Mouse (Mus musculus) spleen, adult 18-20 months (tissue): ENCODE measurements around the gene Mepce.

Experiments used
- DNase-seq, 2 experiments: peaks; one replicate each; pipeline ENCODE4 v3.0.0; 2022; ENCODE audit warnings: mixed read lengths in 2 of 2

Gene Mepce

GRCm38 (mm10) chr5:137738516-137738915 lies 48.9 kb downstream of the Mepce start:
- peak in 1 of 2 experiments; percentile 1 for DNase-seq

- no peak for DNase-seq
Observed at GRCm38 (mm10) chr5:137737400-137737940, 50.0 kb downstream of the Mepce start.

- no peak for DNase-seq
Observed at GRCm38 (mm10) chr5:137734289-137735061, 53.0 kb downstream of the Mepce start.

- DNase-seq: no peak
Observed at GRCm38 (mm10) chr5:137733638-137734288, 53.7 kb downstream of the Mepce start.
